Mouse (Mus musculus) brain, embryonic 18.5 days (tissue): Measurements from ENCODE around the gene Grm7.

ENCODE experiments used
- DNase-seq: peaks from one replicate; pipeline ENCODE4 v3.0.0-alpha.2; 2012; ENCODE audit warnings: low read depth, low spot score

Gene Grm7

GRCm38 (mm10) chr6:110868311-110868710 lies 222.9 kb downstream of the Grm7 start:
- DNase-seq: no peak

GRCm38 (mm10) chr6:110982013-110982412 lies 336.6 kb downstream of the Grm7 start:
- peak; percentile 39 for DNase-seq

- no peak for DNase-seq
Measured at GRCm38 (mm10) chr6:111039099-111039498, 393.7 kb downstream of the Grm7 start.

GRCm38 (mm10) chr6:111045896-111046295 lies 400.5 kb downstream of the Grm7 start:
- DNase-seq: no peak

- no peak for DNase-seq
Measured at GRCm38 (mm10) chr6:111049247-111049646, 403.9 kb downstream of the Grm7 start.

- no peak for DNase-seq
Measured at GRCm38 (mm10) chr6:111054001-111054975, 408.9 kb downstream of the Grm7 start.

GRCm38 (mm10) chr6:111057798-111058197 lies 412.4 kb downstream of the Grm7 start:
- no peak for DNase-seq

- no peak for DNase-seq
Measured at GRCm38 (mm10) chr6:111060004-111060403, 414.6 kb downstream of the Grm7 start.

- no peak for DNase-seq
Measured at GRCm38 (mm10) chr6:111084569-111084968, 439.2 kb downstream of the Grm7 start.

- DNase-seq: no peak
Measured at GRCm38 (mm10) chr6:111094818-111095217, 449.4 kb downstream of the Grm7 start.

GRCm38 (mm10) chr6:111105485-111105884 lies 460.1 kb downstream of the Grm7 start:
- DNase-seq: peak; percentile 18

GRCm38 (mm10) chr6:111161037-111161436 lies 515.7 kb downstream of the Grm7 start:
- DNase-seq: no peak

- DNase-seq: no peak
Measured at GRCm38 (mm10) chr6:111195333-111195732, 550.0 kb downstream of the Grm7 start.

- no peak for DNase-seq
Measured at GRCm38 (mm10) chr6:111221083-111221729, 575.8 kb downstream of the Grm7 start.

GRCm38 (mm10) chr6:111255215-111255614 lies 609.8 kb downstream of the Grm7 start:
- no peak for DNase-seq

- DNase-seq: no peak
Measured at GRCm38 (mm10) chr6:111256939-111257338, 611.6 kb downstream of the Grm7 start.

GRCm38 (mm10) chr6:111258256-111258655 lies 612.9 kb downstream of the Grm7 start:
- no peak for DNase-seq

- DNase-seq: no peak
Measured at GRCm38 (mm10) chr6:111261181-111261580, 615.8 kb downstream of the Grm7 start.

- no peak for DNase-seq
Measured at GRCm38 (mm10) chr6:111276657-111277056, 631.3 kb downstream of the Grm7 start.

- DNase-seq: no peak
Measured at GRCm38 (mm10) chr6:111278516-111278915, 633.1 kb downstream of the Grm7 start.

GRCm38 (mm10) chr6:111293505-111294001 lies 648.2 kb downstream of the Grm7 start:
- no peak for DNase-seq

GRCm38 (mm10) chr6:111303912-111304555 lies 658.7 kb downstream of the Grm7 start:
- DNase-seq: no peak
